Mouse (Mus musculus): ENCODE data around the gene Trim7. TPM values are rescaled to one million over a fixed set of nuclear protein-coding genes. Genes with fewer than 3 reads are reported as not detected.

Trim7 gene
- polyA plus RNA-seq, 1 experiment from 2014 or later = 1.0 TPM

GRCm38 (mm10) chr11:48833731-48834639, 8.0 kb downstream of the Trim7 start:
- peak overlapping the region; percentile 63 for H3K4me2 ChIP-seq (replicated peaks)
- peak overlapping the region; percentile 73 for H3K9ac ChIP-seq
- no peaks in the 10 kb centered on the region for H3K9me3 ChIP-seq
- no peaks in the 10 kb centered on the region for H3K36me3 ChIP-seq
- peak overlapping the region; percentile 62 for H3K4me3 ChIP-seq
- under 1% methylated on average over 30 of the region's 30 CpGs for WGBS
- H3K4me1 ChIP-seq = peaks cover 13% of the 10 kb centered on the region
- peak overlapping the region; percentile 65; the same call in 1 of the 2 replicates for H3K27ac ChIP-seq
- ATAC-seq (ENCODE audit: low FRiP score, low read depth) = peak; percentile 88
- H3K27me3 ChIP-seq = peaks cover 15% of the 10 kb centered on the region; the same call in 1 of the 2 replicates

GRCm38 (mm10) chr11:48835923-48836322, 10.0 kb downstream of the Trim7 start:
- H3K36me3 ChIP-seq = no peaks in the 10 kb centered on the region
- no peak for ATAC-seq (ENCODE audit: low FRiP score, low read depth)
- 70% methylated on average over 6 of the region's 6 CpGs for WGBS
- H3K27me3 ChIP-seq = peaks cover 22% of the 10 kb centered on the region
- no peak overlapping the region for H3K27ac ChIP-seq
- no peak overlapping the region for H3K4me2 ChIP-seq (replicated peaks)
- no peaks in the 10 kb centered on the region for H3K9me3 ChIP-seq
- H3K9ac ChIP-seq = no peak overlapping the region
- peaks cover 13% of the 10 kb centered on the region for H3K4me1 ChIP-seq
- no peak overlapping the region for H3K4me3 ChIP-seq

- Histone ChIP-seq H3K4me1 (peaks cover 13% of the 10 kb centered on the region), H3K27me3 (peaks cover 22% of the 10 kb centered on the region), H3K36me3 (no peaks in the 10 kb centered on the region), H3K4me2 (replicated peaks) (peak overlapping the region; percentile 90), H3K9ac (peak overlapping the region; percentile 84), H3K4me3 (peak overlapping the region; percentile 90), H3K9me3 (no peaks in the 10 kb centered on the region), H3K27ac (no peak overlapping the region)
- ATAC-seq (ENCODE audit: low FRiP score, low read depth) = no peak
- WGBS = 10% methylated on average over 11 of the region's 11 CpGs
Observed at GRCm38 (mm10) chr11:48836990-48837309, 11.0 kb downstream of the Trim7 start.

- peak overlapping the region; percentile 90 for H3K4me2 ChIP-seq (replicated peaks)
- 0% methylated on average over 70 of the region's 77 CpGs for WGBS
Observed at GRCm38 (mm10) chr11:48837310-48838180, 11.6 kb downstream of the Trim7 start.

GRCm38 (mm10) chr11:48838181-48838797, 12.3 kb downstream of the Trim7 start:
- WGBS = 3% methylated on average over 16 of the region's 16 CpGs
- peak overlapping the region; percentile 90 for H3K4me3 ChIP-seq
- H3K4me1 ChIP-seq = peaks cover 13% of the 10 kb centered on the region
- H3K27ac ChIP-seq = no peak overlapping the region
- H3K9me3 ChIP-seq = no peaks in the 10 kb centered on the region
- peak overlapping the region; percentile 84 for H3K9ac ChIP-seq
- H3K4me2 ChIP-seq (replicated peaks) = peak overlapping the region; percentile 90
- ATAC-seq (ENCODE audit: low FRiP score, low read depth) = 0 out of 2 replicates have a peak, but pooled peaks have one; percentile 14
- no peaks in the 10 kb centered on the region for H3K36me3 ChIP-seq
- peaks cover 22% of the 10 kb centered on the region for H3K27me3 ChIP-seq

More at GRCm38 (mm10) chr11:48837310-48838180, 11.6 kb downstream of the Trim7 start:
- Histone ChIP-seq H3K9ac (peak overlapping the region; percentile 84), H3K4me1 (peaks cover 13% of the 10 kb centered on the region), H3K36me3 (no peaks in the 10 kb centered on the region), H3K27me3 (peaks cover 22% of the 10 kb centered on the region), H3K27ac (0 out of 2 replicates have a peak overlapping the region, but pooled peaks have one; percentile 28), H3K9me3 (no peaks in the 10 kb centered on the region), H3K4me3 (peak overlapping the region; percentile 90)
- peak; percentile 10 for ATAC-seq (ENCODE audit: low FRiP score, low read depth)

GRCm38 (mm10) chr11:48838879-48839680, 13.1 kb downstream of the Trim7 start:
- H3K27ac ChIP-seq = no peak overlapping the region
- 66% methylated on average over 10 of the region's 10 CpGs for WGBS
- H3K9me3 ChIP-seq = no peaks in the 10 kb centered on the region
- H3K27me3 ChIP-seq = peaks cover 22% of the 10 kb centered on the region
- peak overlapping the region; percentile 84; the same call in 1 of the 2 replicates for H3K9ac ChIP-seq
- H3K4me2 ChIP-seq (replicated peaks) = peak overlapping the region; percentile 90
- ATAC-seq (ENCODE audit: low FRiP score, low read depth) = no peak
- H3K36me3 ChIP-seq = no peaks in the 10 kb centered on the region
- H3K4me1 ChIP-seq = peaks cover 13% of the 10 kb centered on the region
- peak overlapping the region; percentile 90 for H3K4me3 ChIP-seq

GRCm38 (mm10) chr11:48840805-48841204, 14.9 kb downstream of the Trim7 start:
- Histone ChIP-seq H3K4me3 (no peak overlapping the region), H3K4me2 (replicated peaks) (no peak overlapping the region), H3K27me3 (peaks cover 26% of the 10 kb centered on the region), H3K27ac (no peak overlapping the region), H3K9ac (no peak overlapping the region), H3K4me1 (peaks cover 13% of the 10 kb centered on the region), H3K9me3 (no peaks in the 10 kb centered on the region), H3K36me3 (no peaks in the 10 kb centered on the region)
- ATAC-seq (ENCODE audit: low FRiP score, low read depth) = no peak

GRCm38 (mm10) chr11:48841213-48841612, 15.3 kb downstream of the Trim7 start:
- ATAC-seq (ENCODE audit: low FRiP score, low read depth) = no peak
- H3K9me3 ChIP-seq = no peaks in the 10 kb centered on the region
- WGBS = 80% methylated on average over 5 of the region's 5 CpGs

GRCm38 (mm10) chr11:48842378-48842792, 16.4 kb downstream of the Trim7 start:
- no peak for ATAC-seq (ENCODE audit: low FRiP score, low read depth)
- H3K9me3 ChIP-seq = no peaks in the 10 kb centered on the region
- H3K36me3 ChIP-seq = no peaks in the 10 kb centered on the region
- peaks cover 13% of the 10 kb centered on the region for H3K27me3 ChIP-seq
- H3K4me3 ChIP-seq = no peak overlapping the region
- WGBS = 87% methylated on average over 4 of the region's 4 CpGs
- H3K27ac ChIP-seq = no peak overlapping the region
- H3K4me2 ChIP-seq (replicated peaks) = no peak overlapping the region
- H3K4me1 ChIP-seq = 0 out of 2 replicates have a peak, but pooled peaks cover 8% of the 10 kb centered on the region
- H3K9ac ChIP-seq = no peak overlapping the region

More at GRCm38 (mm10) chr11:48841213-48841612, 15.3 kb downstream of the Trim7 start:
- no peak overlapping the region for H3K4me2 ChIP-seq (replicated peaks)
- peaks cover 13% of the 10 kb centered on the region for H3K4me1 ChIP-seq
- no peak overlapping the region for H3K27ac ChIP-seq
- H3K4me3 ChIP-seq = no peak overlapping the region
- H3K27me3 ChIP-seq = peaks cover 23% of the 10 kb centered on the region
- H3K36me3 ChIP-seq = no peaks in the 10 kb centered on the region
- no peak overlapping the region for H3K9ac ChIP-seq

GRCm38 (mm10) chr11:48843202-48843601, 17.3 kb downstream of the Trim7 start:
- Histone ChIP-seq H3K9me3 (no peaks in the 10 kb centered on the region), H3K27ac (no peak overlapping the region), H3K4me2 (replicated peaks) (no peak overlapping the region), H3K36me3 (no peaks in the 10 kb centered on the region), H3K4me3 (no peak overlapping the region), H3K4me1 (0 out of 2 replicates have a peak, but pooled peaks cover 6% of the 10 kb centered on the region), H3K9ac (no peak overlapping the region), H3K27me3 (peaks cover 14% of the 10 kb centered on the region)
- ATAC-seq (ENCODE audit: low FRiP score, low read depth) = no peak
- WGBS = 82% methylated on average over 11 of the region's 11 CpGs

- Histone ChIP-seq H3K4me2 (replicated peaks) (no peak overlapping the region), H3K27ac (no peak overlapping the region), H3K4me1 (no peaks in the 10 kb centered on the region), H3K4me3 (no peak overlapping the region), H3K36me3 (no peaks in the 10 kb centered on the region), H3K9ac (no peak overlapping the region), H3K27me3 (peaks cover 17% of the 10 kb centered on the region), H3K9me3 (no peaks in the 10 kb centered on the region)
- WGBS = 57% methylated on average over 6 of the region's 6 CpGs
- ATAC-seq (ENCODE audit: low FRiP score, low read depth) = no peak
Observed at GRCm38 (mm10) chr11:48844309-48844708, 18.4 kb downstream of the Trim7 start.

Measured in limb, embryonic 13.5 days (tissue).